Mouse (Mus musculus) ES-CJ7 (cell line): ENCODE measurements around the gene Cryab.

ENCODE experiments used
- DNase-seq: peaks from one replicate; pipeline ENCODE4 v3.0.0; 2011; ENCODE audit warnings: low read depth, low spot score

Gene Cryab

GRCm38 (mm10) chr9:50742744-50743143 lies 8.4 kb upstream of the Cryab start:
- DNase-seq, result peak; percentile 37

- DNase-seq, result no peak
These were observed 5.3 kb upstream of the Cryab start for GRCm38 (mm10) chr9:50745806-50746205.

GRCm38 (mm10) chr9:50746214-50746677 lies 4.9 kb upstream of the Cryab start, which contains the start of gene 2310030G06Rik:
Gene 2310030G06Rik, minus strand, starts transcription at chr9:50746536.
- peak; percentile 79 for DNase-seq

DNA sequence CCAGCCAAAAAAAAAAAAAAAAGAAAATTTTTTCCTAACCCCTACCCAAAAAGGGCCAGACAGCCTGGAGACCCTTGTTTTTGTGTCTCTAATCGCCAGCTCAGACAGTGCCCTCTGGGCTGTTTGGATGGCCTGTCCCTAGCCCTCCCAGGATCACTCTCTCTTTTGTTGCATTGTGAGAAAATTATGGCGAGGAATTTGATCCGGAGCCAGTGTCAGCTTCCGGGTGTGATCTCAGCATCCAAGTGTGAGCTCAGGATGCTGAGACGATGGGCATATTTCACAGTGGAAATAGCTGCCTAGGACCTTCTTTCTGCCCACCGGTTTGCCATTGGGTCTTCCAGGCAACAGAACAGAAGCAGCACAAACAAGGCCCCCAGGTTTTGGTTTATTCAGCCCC lies 419 bp upstream of the Cryab start:
- no peak for DNase-seq

- no peak for DNase-seq
These were observed 1.0 kb downstream of the Cryab start, which contains the start of gene Hspb2 for GRCm38 (mm10) chr9:50752054-50752602. Gene Hspb2, minus strand, starts transcription at chr9:50752354.

DNA sequence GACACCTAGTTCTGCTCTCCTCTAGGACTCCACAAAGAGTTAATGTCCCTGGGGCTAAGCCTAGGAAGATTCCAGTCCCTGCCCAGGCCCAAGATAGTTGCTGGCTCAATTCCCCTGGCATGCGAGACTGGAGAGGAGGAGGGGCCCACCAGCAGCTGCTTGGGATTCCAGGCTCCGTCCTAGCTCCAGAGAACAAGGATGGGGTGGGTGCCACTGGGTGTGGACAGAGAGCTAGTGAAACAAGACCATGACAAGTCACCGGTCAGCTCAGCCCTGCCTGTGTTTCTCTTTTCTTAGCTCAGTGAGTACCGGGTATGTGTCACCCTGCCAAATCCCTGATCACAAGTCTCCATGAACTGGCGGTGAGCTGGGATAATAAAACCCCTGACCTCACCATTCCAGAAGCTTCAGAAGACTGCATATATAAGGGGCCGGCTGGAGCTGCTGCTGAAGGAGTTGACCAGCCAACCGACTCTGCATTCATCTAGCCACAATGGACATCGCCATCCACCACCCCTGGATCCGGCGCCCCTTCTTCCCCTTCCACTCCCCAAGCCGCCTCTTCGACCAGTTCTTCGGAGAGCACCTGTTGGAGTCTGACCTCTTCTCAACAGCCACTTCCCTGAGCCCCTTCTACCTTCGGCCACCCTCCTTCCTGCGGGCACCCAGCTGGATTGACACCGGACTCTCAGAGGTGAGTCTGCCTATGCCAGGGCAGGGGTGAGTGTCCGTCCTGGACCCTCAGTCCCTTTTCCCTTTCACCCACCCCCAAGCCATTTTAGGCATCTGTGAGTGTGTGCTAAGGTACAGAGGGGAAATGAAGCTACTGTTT lies 1.9 kb downstream of the Cryab start:
- no peak for DNase-seq

- DNase-seq, result no peak
These were observed 2.8 kb downstream of the Cryab start for GRCm38 (mm10) chr9:50753947-50754346.

DNA sequence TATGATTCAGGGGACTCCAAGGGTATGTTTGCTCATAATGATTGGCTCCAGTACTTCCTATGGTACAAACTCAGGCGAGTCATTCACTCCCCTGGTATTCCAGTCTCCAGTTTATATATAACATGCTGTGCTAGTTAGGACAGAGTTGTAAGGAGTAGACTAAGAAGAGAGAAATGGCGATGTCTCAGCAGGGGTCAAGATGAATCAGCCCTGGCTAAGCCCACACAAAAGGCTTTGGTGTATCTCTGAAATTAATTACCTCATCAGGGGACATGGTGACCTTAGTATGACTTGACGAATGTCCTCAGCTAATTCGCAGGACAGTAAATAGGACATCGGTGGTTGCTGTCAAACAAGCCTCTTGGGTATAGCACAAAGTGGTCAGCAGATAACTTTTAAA lies 5.6 kb downstream of the Cryab start:
- no peak for DNase-seq

DNA sequence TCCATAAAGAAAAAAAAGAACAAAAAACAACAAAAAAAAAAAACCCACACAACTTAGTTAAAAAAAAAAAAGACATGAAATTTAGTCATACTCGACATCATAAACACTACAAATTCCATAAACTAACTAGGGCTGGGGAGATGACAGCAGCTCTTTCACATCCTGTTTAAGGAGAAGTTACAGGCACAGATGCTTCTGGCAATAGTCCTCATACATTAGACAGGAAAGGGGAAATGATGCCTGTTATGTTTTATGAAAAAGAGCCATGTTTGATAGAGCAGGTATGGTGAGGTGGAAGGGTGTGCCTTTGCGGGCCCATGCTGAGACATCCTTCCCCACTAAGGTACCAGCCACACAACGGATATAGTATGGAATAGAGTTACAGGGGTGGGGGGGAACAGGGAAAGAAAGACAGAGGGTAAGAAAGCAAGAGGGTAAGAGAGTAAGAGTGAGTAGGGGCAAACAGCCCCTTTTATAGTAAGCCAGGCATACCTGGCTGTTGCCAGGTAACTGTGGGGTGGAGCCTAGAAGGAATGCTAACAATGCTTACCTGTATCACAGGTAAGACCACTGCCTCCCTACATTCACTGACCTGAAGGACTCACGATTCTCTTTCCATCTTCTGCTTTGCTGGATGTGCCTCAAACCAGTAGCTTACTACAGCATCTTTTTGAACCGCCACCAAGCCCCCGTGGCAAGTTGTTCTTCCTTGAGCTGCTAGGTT lies 10.6 kb downstream of the Cryab start:
- no peak for DNase-seq

GRCm38 (mm10) chr9:50763331-50763730 lies 12.2 kb downstream of the Cryab start:
- no peak for DNase-seq

GRCm38 (mm10) chr9:50767531-50768106 lies 16.5 kb downstream of the Cryab start:
- no peak for DNase-seq

- peak; percentile 98 for DNase-seq
These were observed 17.2 kb downstream of the Cryab start, which contains the start of gene Fdxacb1 for GRCm38 (mm10) chr9:50768107-50769002. Gene Fdxacb1, plus strand, starts transcription at chr9:50768236.

DNA sequence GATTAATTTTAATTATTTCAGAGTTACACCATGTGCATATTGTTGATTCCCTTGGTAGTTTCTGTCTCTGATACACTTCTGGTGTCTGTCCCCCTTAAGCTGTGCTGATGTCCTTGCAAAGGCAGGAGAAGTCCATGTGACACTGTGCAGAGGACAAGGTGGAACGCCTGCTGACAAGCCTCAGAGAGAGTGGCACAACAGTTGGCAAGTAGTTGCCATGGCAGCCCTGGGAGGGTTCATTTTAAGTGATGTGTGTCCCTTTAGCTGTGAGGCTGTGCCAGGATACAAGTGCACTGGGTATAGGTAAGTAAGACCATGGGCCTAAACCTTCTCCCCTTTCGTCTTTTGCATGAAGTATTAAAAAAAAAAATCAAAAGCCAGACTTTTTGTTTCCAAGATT lies 18.9 kb downstream of the Cryab start:
- no peak for DNase-seq

- no peak for DNase-seq
These were observed 22.9 kb downstream of the Cryab start for GRCm38 (mm10) chr9:50774026-50774462.

DNA sequence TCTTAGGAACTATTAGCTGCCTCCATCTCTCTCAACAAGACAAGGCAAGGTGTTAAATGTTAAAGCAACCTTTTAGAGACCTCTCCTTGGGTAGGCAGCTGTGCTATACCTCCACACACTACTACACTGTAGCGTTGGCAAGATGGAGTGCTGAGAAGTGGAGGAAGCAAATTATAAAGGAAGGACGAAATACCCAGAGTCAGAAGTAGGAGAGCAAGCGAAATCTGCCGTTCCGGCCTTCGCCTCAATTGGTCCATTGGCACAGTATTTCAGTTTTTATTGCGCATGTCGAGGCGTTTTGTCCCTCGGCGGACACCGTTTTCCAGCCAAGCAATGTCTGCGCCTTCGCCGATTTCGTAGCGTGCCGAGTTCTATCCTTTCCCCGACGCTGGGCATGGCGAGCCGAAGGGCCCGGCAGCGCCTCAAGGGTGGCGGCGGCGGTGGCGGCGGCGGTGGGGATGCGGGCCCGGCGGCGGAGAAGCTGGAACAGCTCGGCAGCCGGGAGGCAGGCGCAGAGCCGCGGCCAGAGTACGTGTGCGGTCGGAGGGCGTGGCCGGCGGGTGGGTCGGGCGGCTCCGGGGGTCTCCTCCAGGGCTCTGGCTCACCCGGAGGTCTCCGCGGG lies 24.0 kb downstream of the Cryab start, which contains the start of the genes Alg9 and 1110032A03Rik:
TSS of gene Alg9 (plus strand) at position 29 of the 622 bp plus-strand sequence.
TSS of gene 1110032A03Rik (minus strand) at position 530 of the 622 bp plus-strand sequence.
- DNase-seq, result peak; percentile 84

- DNase-seq, result peak; percentile 34
These were observed 24.6 kb downstream of the Cryab start for GRCm38 (mm10) chr9:50775662-50776126.

DNA sequence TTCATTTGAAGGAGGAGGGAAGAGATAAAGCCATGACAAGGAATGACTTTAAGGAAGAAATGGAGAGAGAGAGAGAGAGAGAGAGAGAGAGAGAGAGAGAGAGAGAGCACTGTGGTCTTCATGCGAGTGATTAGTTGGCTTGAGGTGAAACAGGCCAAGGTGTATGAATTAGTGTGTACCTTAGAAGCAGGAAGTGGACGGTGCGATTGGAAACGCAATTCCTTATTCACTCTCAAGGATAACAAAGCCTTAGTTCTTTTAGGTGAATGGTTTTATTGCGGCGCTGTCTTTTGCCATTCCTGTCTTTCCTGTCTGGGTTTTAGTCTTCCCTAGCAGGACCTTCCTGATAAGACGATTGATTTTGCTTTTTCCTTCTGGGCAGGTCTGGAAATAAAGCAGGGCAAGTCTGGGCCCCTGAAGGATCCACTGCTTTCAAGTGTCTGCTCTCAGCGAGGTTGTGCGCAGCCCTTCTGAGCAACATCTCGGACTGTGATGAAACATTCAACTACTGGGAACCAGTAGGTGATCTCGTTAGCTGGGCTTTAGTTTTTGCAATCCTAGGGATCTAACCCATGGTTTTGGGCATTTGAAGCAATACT lies 25.1 kb downstream of the Cryab start:
- DNase-seq, result no peak

- peak; percentile 58 for DNase-seq
These were observed 31.0 kb downstream of the Cryab start for GRCm38 (mm10) chr9:50782155-50782554.

GRCm38 (mm10) chr9:50795266-50795665 lies 44.1 kb downstream of the Cryab start:
- no peak for DNase-seq

GRCm38 (mm10) chr9:50796776-50797175 lies 45.7 kb downstream of the Cryab start:
- DNase-seq, result no peak
